Comparison of ENCODE assay signal across 8 mouse cellular contexts in genomic region chr19:5297903-5298800, GRCm38 (mm10). TPM values are rescaled to one million over a fixed set of nuclear protein-coding genes. Genes with fewer than 3 reads are reported as not detected.
A peak's percentile ranks its signal among the peaks of the same experiment; 100 is the strongest.
DNase-seq lines count a peak whose midpoint lies in the region; ATAC-seq and TF ChIP-seq lines count a peak whose summit lies in the region.

Gene Gal3st3 (plus strand): TSS chr19:5298331.

- no peaks in the 10 kb centered on the region; the same call in 1 of the 2 replicates for H3K36me3 ChIP-seq in lung, embryonic 16.5 days (ENCODE audit: control insufficient read depth, insufficient read depth, low read length)
- peaks cover 19% of the 10 kb centered on the region for H3K36me3 ChIP-seq in forebrain, embryonic 10.5 days (replicated peaks)
- H3K36me3 ChIP-seq in intestine, embryonic 14.5 days (ENCODE audit: control insufficient read depth, insufficient read depth, low read length), result peaks cover 11% of the 10 kb centered on the region
- H3K36me3 ChIP-seq in stomach, postnatal 0 days (ENCODE audit: control insufficient read depth, insufficient read depth, low read length), result no peaks in the 10 kb centered on the region

- TF ChIP-seq CTCF in stomach, postnatal 0 days (IDR thresholded peaks at IDR 0.05; ENCODE audit: low read depth), result no peak

- H3K9ac ChIP-seq in lung, embryonic 16.5 days (ENCODE audit: low read length), result peak within 1 kb of the TSS; percentile 63
- H3K9ac ChIP-seq in intestine, embryonic 14.5 days (ENCODE audit: low read length), result peak within 1 kb of the TSS; percentile 52
- peak within 1 kb of the TSS; percentile 53 for H3K9ac ChIP-seq in stomach, postnatal 0 days (ENCODE audit: low read length)

- peak within 1 kb of the TSS; percentile 44 for H3K4me2 ChIP-seq in lung, embryonic 16.5 days (ENCODE audit: low read depth, low read length)
- peak within 1 kb of the TSS; percentile 62 for H3K4me2 ChIP-seq in intestine, embryonic 14.5 days (ENCODE audit: low read length)
- peak within 1 kb of the TSS; percentile 52 for H3K4me2 ChIP-seq in stomach, postnatal 0 days (replicated peaks; ENCODE audit: low read depth)

- TF ChIP-seq EP300 in stomach, postnatal 0 days (optimal IDR thresholded peaks at IDR 0.05), result no peak

- no peak for DNase-seq in lung, postnatal 14 days
- peak; percentile 68 for DNase-seq in forebrain, embryonic 10.5 days (ENCODE audit: extremely low spot score, low spot score)
- peak; percentile 66 for DNase-seq in intestine, embryonic 14.5 days (ENCODE audit: low spot score)
- DNase-seq in mesoderm, embryonic 11.5 days (ENCODE audit: low read depth, low spot score), result peak; percentile 44
- DNase-seq in stomach, postnatal 0 days (ENCODE audit: low spot score), result no peak
- DNase-seq in testis, postnatal 14 days (ENCODE audit: low spot score), result no peak

- WGBS in lung, embryonic 16.5 days, result 8% methylated on average over 31 of the region's 32 CpGs
- 4% methylated on average over 32 of the region's 32 CpGs for WGBS in forebrain, embryonic 10.5 days
- WGBS in intestine, embryonic 14.5 days, result 8% methylated on average over 32 of the region's 32 CpGs
- 13% methylated on average over 32 of the region's 32 CpGs for WGBS in stomach, postnatal 0 days

- no peak within 1 kb of the TSS for H3K27ac ChIP-seq in lung, embryonic 16.5 days (ENCODE audit: low read length)
- peak within 1 kb of the TSS; percentile 89 for H3K27ac ChIP-seq in forebrain, embryonic 10.5 days
- H3K27ac ChIP-seq in intestine, embryonic 14.5 days (ENCODE audit: low read depth), result no peak within 1 kb of the TSS
- H3K27ac ChIP-seq in stomach, postnatal 0 days (replicated peaks), result no peak within 1 kb of the TSS

- no peak for ATAC-seq in lung, embryonic 16.5 days (ENCODE audit: low read depth)
- ATAC-seq in intestine, embryonic 14.5 days (replicated peaks; ENCODE audit: low FRiP score, low TSS enrichment, low read depth), result no peak
- ATAC-seq in stomach, postnatal 0 days (ENCODE audit: low FRiP score, low TSS enrichment), result no peak
- no peak for ATAC-seq in erythroblast, adult 5-6 weeks (replicated peaks; ENCODE audit: low FRiP score, poor library complexity, severe bottlenecking)

- peak within 1 kb of the TSS; percentile 35 for H3K4me3 ChIP-seq in lung, embryonic 16.5 days (ENCODE audit: low read length)
- peak within 1 kb of the TSS; percentile 67 for H3K4me3 ChIP-seq in forebrain, embryonic 10.5 days
- H3K4me3 ChIP-seq in intestine, embryonic 14.5 days (ENCODE audit: low read depth, low read length), result peak within 1 kb of the TSS; percentile 38
- peak within 1 kb of the TSS; percentile 8 for H3K4me3 ChIP-seq in stomach, postnatal 0 days (ENCODE audit: low read depth, low read length)

- H3K4me1 ChIP-seq in lung, embryonic 16.5 days (replicated peaks; ENCODE audit: control insufficient read depth, insufficient read depth, low read length), result peaks cover 18% of the 10 kb centered on the region
- peaks cover 50% of the 10 kb centered on the region for H3K4me1 ChIP-seq in forebrain, embryonic 10.5 days
- H3K4me1 ChIP-seq in intestine, embryonic 14.5 days (replicated peaks; ENCODE audit: control insufficient read depth, insufficient read depth, low read length), result peaks cover 17% of the 10 kb centered on the region
- H3K4me1 ChIP-seq in stomach, postnatal 0 days (replicated peaks; ENCODE audit: control insufficient read depth, insufficient read depth), result no peaks in the 10 kb centered on the region

- H3K9me3 ChIP-seq in lung, embryonic 16.5 days (ENCODE audit: control insufficient read depth, low read length), result no peaks in the 10 kb centered on the region
- H3K9me3 ChIP-seq in forebrain, embryonic 10.5 days, result no peaks in the 10 kb centered on the region
- H3K9me3 ChIP-seq in intestine, embryonic 14.5 days (ENCODE audit: control insufficient read depth, low read length), result no peaks in the 10 kb centered on the region
- H3K9me3 ChIP-seq in stomach, postnatal 0 days (ENCODE audit: control insufficient read depth, low read length), result no peaks in the 10 kb centered on the region

- H3K27me3 ChIP-seq in lung, embryonic 16.5 days (ENCODE audit: control insufficient read depth, insufficient read depth, low read depth, low read length), result no peaks in the 10 kb centered on the region
- no peaks in the 10 kb centered on the region; the same call in 1 of the 2 replicates for H3K27me3 ChIP-seq in forebrain, embryonic 10.5 days (ENCODE audit: poor library complexity, severe bottlenecking)
- H3K27me3 ChIP-seq in intestine, embryonic 14.5 days (replicated peaks; ENCODE audit: control insufficient read depth, insufficient read depth, low read length), result no peaks in the 10 kb centered on the region
- H3K27me3 ChIP-seq in stomach, postnatal 0 days (ENCODE audit: control insufficient read depth, insufficient read depth, low read length), result no peaks in the 10 kb centered on the region

RNA-seq across cellular contexts. Expression of gene Gal3st3, which starts in this region (rescaled TPM):
- polyA plus RNA-seq in lung, embryonic 16.5 days (2015; fragmentation: Nextera tagmentation; extraction: Ambion mirVana), result 1.4 and 2.0 TPM in 2 replicates
- 10.3 and 12.1 TPM in 2 replicates for polyA plus RNA-seq in forebrain, embryonic 10.5 days (2016; fragmentation: Nextera tagmentation; extraction: Ambion mirVana)
- polyA plus RNA-seq in intestine, embryonic 14.5 days (2014; fragmentation: Nextera tagmentation; extraction: Ambion mirVana), result 2.9 and 3.3 TPM in 2 replicates
- polyA plus RNA-seq in stomach, postnatal 0 days (2015; fragmentation: Nextera tagmentation; extraction: Ambion mirVana), result 0.51 and 0.53 TPM in 2 replicates
- total RNA-seq in erythroblast, adult 5-6 weeks (2015; ENCODE audit: low replicate concordance), result not detected in 2 replicates
- not detected in 2 replicates for total RNA-seq in erythroblast, adult 5-6 weeks (2017; ENCODE audit: low replicate concordance)

Comparison
In these comparisons a context has a peak if more than half of its experiments do, and no peak if none do; other contexts are left out.
1. H3K4me3 ChIP-seq: peak in every context shown above with its lines; median percentile 67 in forebrain, embryonic 10.5 days; 38 in intestine, embryonic 14.5 days; 35 in lung, embryonic 16.5 days; 8 in stomach, postnatal 0 days.
2. DNase-seq: peak in forebrain, embryonic 10.5 days (single experiment), intestine, embryonic 14.5 days (single experiment) and mesoderm, embryonic 11.5 days (single experiment); none in lung, postnatal 14 days (single experiment), stomach, postnatal 0 days (single experiment) and testis, postnatal 14 days (single experiment).
3. Peak in every context shown above with its lines, with median percentiles within 50 percentile points of each other: H3K4me2 ChIP-seq and H3K9ac ChIP-seq.